Mouse (Mus musculus): ENCODE results near the gene Nhsl1.

Gene Nhsl1

GRCm38 (mm10) chr10:18347231-18347630 lies 28.4 kb downstream of the Nhsl1 start:
- DNase-seq (ENCODE audit: low read depth), result no peak

- no peak for DNase-seq (ENCODE audit: low read depth)
These were observed 32.0 kb downstream of the Nhsl1 start for GRCm38 (mm10) chr10:18350781-18351180.

DNA sequence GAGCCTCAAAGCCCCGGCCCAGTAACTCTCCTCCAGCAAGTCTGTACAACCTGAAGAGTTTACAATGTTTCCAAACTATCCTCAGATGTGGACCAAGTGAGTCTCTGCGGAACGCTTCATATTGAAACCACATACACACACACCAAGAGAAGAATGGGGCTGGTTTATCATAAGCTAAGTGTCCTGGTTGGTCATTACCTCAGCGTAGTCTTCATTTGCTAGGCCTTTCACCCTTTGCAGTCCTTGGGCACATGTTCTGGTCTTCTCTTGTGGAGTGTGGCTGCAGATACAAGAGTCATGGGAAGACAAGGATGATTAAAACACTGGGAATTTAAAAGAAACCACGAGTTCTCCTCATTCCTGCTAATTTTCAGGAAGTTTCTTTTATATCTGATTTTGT lies 34.2 kb downstream of the Nhsl1 start:
- no peak for DNase-seq (ENCODE audit: low read depth)

- no peak for DNase-seq (ENCODE audit: low read depth)
These were observed 35.3 kb downstream of the Nhsl1 start for GRCm38 (mm10) chr10:18354103-18354502.

- DNase-seq (ENCODE audit: low read depth), result no peak
These were observed 37.7 kb downstream of the Nhsl1 start for GRCm38 (mm10) chr10:18356461-18356860.

DNA sequence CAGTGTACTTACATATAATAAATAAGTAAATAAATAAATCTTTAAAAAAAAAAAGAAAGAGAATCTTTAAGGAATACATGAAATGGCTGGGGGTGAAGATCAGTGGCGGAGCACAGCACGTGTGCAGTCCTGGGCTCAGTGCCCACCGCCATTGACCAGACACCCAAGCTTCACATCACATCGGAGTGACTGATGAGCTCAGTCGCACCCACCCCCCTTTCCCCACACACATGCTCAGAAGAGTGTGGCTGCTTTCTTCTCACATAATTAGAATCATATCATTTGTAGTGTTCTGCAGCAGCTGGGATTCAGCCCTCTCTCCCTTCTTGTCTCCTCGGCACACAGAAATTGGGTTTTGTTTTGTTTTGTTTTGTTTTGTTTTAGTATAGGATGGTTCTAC lies 38.4 kb downstream of the Nhsl1 start:
- DNase-seq (ENCODE audit: low read depth), result no peak

DNA sequence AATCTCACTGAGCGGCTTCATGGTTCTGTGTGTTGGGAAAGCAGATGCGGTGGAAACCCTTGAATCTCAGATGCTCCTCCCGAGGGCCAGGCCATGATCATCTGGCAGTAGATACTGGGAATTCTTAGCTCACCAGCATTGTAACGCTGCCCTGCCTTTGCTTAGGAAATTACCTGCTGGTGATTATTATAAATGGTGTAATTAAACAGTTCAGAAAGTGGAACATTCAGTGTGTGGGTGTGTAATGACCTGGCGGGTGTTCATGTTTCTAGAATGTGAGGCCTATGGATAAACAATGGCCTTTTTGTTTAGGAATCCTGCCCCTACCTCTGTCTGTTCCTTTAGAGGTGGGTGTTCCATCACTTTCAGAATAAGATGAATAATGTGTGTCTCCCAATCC lies 39.7 kb downstream of the Nhsl1 start:
- DNase-seq (ENCODE audit: low read depth), result no peak

DNA sequence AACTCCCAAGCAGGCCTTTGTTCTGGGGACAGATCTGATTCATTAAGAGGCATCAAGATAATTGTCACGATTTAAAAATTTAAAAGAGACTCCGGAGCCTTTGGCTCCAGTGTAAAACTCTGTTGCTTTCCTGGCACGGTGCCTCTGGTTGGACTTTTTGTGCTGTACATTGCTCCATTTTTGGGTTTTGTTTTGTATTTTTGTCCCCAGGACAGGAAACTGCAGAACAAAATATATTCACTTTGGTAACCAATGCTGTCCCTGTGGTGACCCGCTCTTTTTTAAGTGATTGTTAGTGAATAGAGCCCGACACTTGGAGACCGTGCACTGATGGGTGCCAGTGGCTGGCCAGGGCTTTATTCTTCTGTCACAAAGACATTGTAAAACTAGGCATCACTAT lies 41.4 kb downstream of the Nhsl1 start:
- no peak for DNase-seq (ENCODE audit: low read depth)

DNA sequence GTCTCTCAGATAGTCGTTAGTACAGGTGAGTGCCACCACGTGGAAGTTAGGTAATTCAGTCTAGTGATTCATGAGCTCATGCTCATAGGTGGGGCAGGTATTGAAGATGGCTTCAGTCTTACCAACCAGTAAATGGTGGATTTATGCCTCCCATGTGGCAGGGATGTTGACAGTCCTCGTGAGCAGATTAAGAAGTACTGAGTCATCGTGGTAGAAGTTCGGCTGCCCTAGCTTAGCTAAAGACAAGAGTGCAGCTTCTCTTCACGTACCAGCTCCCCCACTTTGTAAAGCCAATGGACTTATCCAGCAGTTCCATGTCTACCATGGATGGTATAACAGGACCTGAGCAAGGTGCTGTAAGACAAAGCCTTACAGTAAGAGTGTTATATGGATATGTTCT lies 46.6 kb downstream of the Nhsl1 start:
- no peak for DNase-seq (ENCODE audit: low read depth)

DNA sequence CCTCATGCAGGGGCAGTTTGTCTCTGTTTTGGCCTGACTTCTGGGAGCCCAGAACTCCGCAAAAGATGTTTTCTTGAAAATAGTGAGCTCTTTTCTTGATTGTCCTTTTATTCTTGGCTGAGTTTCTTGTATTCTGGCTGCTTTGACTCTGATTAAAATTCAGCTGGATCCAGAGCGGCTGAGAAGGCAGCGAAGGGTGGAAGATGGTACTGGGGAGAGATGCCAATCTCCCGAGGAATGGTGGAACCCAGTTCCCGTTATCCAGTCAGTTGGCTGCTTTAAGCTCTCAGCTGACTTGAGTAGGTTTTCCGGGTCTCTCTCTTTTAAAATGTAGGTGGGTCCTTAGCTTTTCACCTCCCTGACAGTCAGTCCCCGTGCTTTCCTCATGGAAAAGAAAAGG lies 47.9 kb downstream of the Nhsl1 start:
- no peak for DNase-seq (ENCODE audit: low read depth)

GRCm38 (mm10) chr10:18368111-18368510 lies 49.3 kb downstream of the Nhsl1 start:
- DNase-seq (ENCODE audit: low read depth), result no peak

- DNase-seq (ENCODE audit: low read depth), result no peak
These were observed 51.9 kb downstream of the Nhsl1 start for GRCm38 (mm10) chr10:18370475-18371286.

DNA sequence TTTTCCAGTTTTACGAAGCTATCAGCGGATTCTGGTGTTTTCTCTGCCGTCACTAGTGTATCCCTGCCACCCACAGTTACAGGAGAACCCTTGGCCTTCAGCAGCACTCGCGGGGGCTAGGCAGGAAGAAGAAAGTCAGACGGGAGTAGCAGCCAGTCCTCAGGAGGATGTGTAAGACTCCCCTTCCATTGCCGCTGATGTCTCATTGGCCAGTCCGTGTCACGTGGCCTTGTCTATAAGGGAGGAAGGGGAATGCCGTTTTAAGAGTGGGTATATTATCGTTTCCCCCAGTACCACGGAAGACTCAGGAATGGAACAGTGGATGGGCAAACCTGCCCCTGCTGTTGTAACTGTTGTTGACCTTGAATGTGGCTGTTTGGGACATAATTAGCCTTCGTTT lies 53.1 kb downstream of the Nhsl1 start:
- no peak for DNase-seq (ENCODE audit: low read depth)

GRCm38 (mm10) chr10:18375301-18375700 lies 56.5 kb downstream of the Nhsl1 start:
- no peak for DNase-seq (ENCODE audit: low read depth)

DNA sequence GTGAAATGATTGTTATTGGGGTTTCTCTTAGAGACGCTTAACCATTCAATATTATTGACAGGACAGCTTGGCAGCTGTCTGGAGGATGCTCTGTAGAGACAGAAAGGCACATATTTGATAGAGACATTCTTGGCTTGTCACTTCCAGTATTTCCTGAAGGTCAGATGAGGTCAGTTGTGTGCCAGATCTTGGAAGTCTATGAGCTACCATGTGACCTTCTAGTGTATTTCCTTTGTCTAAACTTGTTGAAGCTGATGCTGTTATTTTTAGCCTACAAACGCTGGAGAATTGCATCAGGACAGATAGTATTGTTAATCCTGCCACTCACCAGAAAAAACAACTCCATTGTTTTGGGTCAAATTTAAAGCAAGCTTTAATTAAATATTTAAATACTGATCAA lies 66.0 kb downstream of the Nhsl1 start:
- no peak for DNase-seq (ENCODE audit: low read depth)

GRCm38 (mm10) chr10:18386224-18386623 lies 67.4 kb downstream of the Nhsl1 start:
- DNase-seq (ENCODE audit: low read depth), result no peak

DNA sequence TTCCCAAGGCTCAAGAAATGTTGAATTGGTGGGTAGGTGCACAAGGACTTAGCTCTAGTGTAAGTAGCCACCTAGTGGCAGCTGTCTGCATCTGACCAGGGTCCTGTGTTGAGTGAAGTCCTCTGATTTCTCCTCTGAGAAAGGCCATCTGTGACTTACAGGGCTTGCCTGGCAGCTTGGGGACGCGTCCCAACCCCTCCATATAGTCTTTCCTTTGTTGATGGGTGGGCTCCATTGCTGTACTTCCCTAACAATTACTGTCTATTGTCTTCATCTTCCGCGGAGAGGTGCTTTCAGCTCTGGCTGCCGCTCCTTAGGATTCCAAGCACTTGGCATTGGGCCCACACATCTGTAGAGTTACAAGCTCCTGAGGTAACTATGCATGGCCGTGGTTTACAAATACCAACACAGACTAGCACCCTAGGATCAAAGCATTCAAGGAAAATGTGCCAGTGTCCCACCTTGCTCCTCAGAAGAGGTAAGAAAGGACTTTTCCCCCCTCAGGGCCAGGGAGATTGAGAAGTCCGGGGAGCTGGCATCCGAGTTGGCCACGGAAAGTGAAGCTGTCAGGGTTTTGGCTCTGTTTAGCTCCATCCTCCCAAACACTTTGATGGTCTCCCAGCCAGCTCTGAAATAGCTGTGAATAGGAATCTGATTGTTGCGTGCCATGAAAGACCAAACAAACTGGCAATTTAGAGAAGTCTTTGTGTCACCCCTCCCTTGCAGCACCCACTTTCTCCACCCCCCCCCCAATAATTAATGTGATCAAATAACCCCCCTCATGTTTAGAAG lies 70.2 kb downstream of the Nhsl1 start:
- DNase-seq (ENCODE audit: low read depth), result no peak

DNA sequence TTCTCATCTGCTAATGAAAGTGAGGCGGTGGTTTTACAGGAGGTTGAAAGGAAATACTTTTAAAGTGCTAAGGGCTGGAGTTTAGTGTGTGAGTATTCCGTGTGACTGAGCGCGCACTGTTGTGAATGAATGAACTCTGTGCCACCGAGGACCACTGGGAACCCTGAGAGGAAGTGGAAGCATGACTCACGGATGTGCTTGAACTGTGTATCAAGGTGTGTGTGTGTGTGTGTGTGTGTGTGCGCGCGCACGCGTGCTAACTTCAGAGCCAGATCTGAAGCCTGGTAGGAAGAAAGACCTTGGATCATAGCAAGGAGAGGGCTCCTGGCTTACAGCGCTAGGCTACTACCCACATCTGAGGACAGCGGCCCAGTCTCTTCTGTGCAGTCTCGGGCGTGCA lies 71.2 kb downstream of the Nhsl1 start:
- DNase-seq (ENCODE audit: low read depth), result no peak

DNA sequence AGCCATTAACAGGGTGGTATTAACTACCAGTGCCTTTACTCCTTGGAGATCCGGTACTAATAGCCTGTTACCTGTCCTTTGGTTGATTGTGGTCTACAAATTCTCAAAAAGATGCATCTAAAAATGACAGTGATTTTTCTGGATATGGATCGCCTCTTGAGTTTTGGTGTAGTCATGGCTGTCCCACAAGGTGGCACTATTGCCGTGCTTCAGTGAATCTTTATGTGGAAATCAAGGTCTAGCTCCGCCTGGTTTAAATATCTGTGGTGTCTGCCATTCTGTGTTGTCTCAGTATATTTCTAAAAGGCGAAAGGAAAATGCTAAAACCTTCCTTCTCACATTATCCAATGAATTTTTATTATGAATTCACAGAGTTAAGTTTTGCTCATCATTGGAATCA lies 72.8 kb downstream of the Nhsl1 start:
- DNase-seq (ENCODE audit: low read depth), result no peak

GRCm38 (mm10) chr10:18392268-18392667 lies 73.5 kb downstream of the Nhsl1 start:
- DNase-seq (ENCODE audit: low read depth), result no peak

DNA sequence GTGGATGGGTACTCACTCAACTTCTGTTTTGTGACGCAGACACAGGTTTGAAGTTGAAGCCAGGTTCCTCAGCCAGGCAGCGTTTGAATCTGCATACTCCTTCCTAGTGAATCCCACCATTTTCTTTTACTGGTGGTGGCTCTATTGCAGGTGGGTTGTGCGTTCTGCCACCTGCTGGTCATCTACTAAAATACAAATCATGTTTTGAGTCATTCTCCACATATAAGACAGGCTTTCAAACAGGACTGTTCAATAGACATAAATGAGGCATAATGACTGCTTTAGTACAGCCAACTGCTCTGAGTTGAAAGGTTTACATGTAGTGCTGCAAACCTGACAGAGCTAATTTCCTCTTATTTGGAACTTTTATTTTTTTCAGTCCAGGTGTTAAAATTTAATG lies 75.0 kb downstream of the Nhsl1 start:
- DNase-seq (ENCODE audit: low read depth), result no peak

DNA sequence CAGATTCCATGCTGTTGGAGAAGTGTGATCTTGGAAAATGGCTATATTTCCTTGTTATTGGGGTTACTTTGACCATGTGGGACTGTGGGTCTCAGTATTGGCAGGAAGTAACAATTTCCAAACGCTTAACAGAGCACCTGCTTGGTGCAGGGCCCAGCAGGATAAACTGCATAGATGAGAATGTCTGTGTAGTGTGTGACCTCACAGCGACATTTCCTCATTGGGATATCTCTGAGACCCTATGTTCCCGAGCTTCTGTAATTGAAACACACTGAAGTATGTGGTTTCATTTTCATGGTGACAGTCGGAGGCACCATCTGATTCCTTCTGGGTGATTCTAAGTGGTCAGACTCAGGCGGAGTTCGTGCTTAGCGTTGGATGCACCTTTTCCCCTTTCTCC lies 75.5 kb downstream of the Nhsl1 start:
- no peak for DNase-seq (ENCODE audit: low read depth)

- DNase-seq (ENCODE audit: low read depth), result no peak
These were observed 81.4 kb downstream of the Nhsl1 start for GRCm38 (mm10) chr10:18400089-18400644.
